ENCODE assay signal across 8 mouse cellular contexts in the genomic region with DNA sequence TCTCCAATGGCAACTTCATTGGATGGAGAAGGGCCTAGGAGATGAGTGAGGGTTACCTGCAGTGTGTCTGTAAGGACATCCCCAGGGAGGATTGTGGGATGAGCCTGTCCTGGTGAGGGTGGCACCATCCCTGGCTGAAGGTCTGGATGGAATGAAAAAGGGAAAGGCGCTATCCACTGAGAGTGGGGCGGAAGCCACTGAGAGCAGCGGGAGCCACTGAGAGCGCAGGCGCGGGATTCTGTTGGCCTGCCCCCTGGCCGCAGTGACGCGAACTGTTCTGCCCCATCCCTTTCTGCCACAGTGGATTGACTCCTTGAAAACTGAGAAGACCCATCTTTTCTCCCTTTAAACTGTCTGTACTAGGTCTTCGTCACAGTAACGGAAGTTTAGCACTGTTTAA.
DNase-seq lines count a peak whose midpoint lies in the region; ATAC-seq lines count a peak whose summit lies in the region.

No protein-coding gene starts in this region.

- intact Hi-C loops in heart, postnatal 10 days (cut with DNase I), result no loop called here

- no peak overlapping the region for H3K9ac ChIP-seq in heart, embryonic 14.5 days (ENCODE audit: low read length)
- no peak overlapping the region for H3K9ac ChIP-seq in forebrain, embryonic 13.5 days

- no peak for DNase-seq in heart, postnatal 10 days
- DNase-seq in ZHBTc4 (ENCODE audit: low read depth, low spot score), result peak; percentile 88
- DNase-seq in lung, postnatal 14 days, result peak; percentile 38
- DNase-seq in natural killer cell, adult 2 months (ENCODE audit: low spot score in 2 of 2), result no peak
- no peak for DNase-seq in urinary bladder, postnatal 14 days (ENCODE audit: low spot score)
- DNase-seq in right cerebral cortex, postnatal 36 days (ENCODE audit: low spot score in 2 of 2), result no peak

- H3K27ac ChIP-seq in heart, embryonic 14.5 days (replicated peaks in 1 of 2; ENCODE audit: control insufficient read depth in 1 of 2, insufficient read depth in 1 of 2, low read depth in 2 of 2, low read length in 2 of 2), result no peak overlapping the region
- H3K27ac ChIP-seq in forebrain, embryonic 13.5 days, result no peak overlapping the region

- no peak overlapping the region for H3K4me3 ChIP-seq in heart, embryonic 14.5 days (ENCODE audit: control insufficient read depth in 1 of 2, insufficient read depth in 1 of 2, low read depth in 1 of 2, low read length in 2 of 2)
- no peak overlapping the region for H3K4me3 ChIP-seq in forebrain, embryonic 13.5 days

- no peaks in the 10 kb centered on the region for H3K27me3 ChIP-seq in heart, embryonic 14.5 days (ENCODE audit: control insufficient read depth, insufficient read depth, low read length)
- no peaks in the 10 kb centered on the region for H3K27me3 ChIP-seq in forebrain, embryonic 13.5 days

- no peak for ATAC-seq in heart, embryonic 14.5 days (ENCODE audit: insufficient number of reproducible peaks, insufficient read depth, low FRiP score, low read depth)
- ATAC-seq in forebrain, embryonic 13.5 days, result peak; percentile 52; the same call in 1 of the 2 replicates

- H3K4me2 ChIP-seq in heart, embryonic 14.5 days (ENCODE audit: low read length), result peak overlapping the region; percentile 23; the same call in 1 of the 2 replicates
- H3K4me2 ChIP-seq in forebrain, embryonic 13.5 days, result peak overlapping the region; percentile 18; the same call in 1 of the 2 replicates

- H3K9me3 ChIP-seq in heart, embryonic 14.5 days (ENCODE audit: control insufficient read depth, low read length), result no peaks in the 10 kb centered on the region
- H3K9me3 ChIP-seq in forebrain, embryonic 13.5 days (replicated peaks), result no peaks in the 10 kb centered on the region

- 19% methylated on average over 11 of the region's 11 CpGs for WGBS in heart, embryonic 14.5 days
- 20% methylated on average over 11 of the region's 11 CpGs for WGBS in forebrain, embryonic 13.5 days

- H3K4me1 ChIP-seq in heart, embryonic 14.5 days (ENCODE audit: control insufficient read depth in 2 of 2, insufficient read depth in 2 of 2, low read length in 2 of 2), result peaks cover 0 to 2% of the 10 kb centered on the region in 2 experiments; a peak in 1 of 4 replicates
- peaks cover 8% of the 10 kb centered on the region for H3K4me1 ChIP-seq in forebrain, embryonic 13.5 days

- no peaks in the 10 kb centered on the region for H3K36me3 ChIP-seq in heart, embryonic 14.5 days (ENCODE audit: control insufficient read depth, insufficient read depth, low read length)
- no peaks in the 10 kb centered on the region for H3K36me3 ChIP-seq in forebrain, embryonic 13.5 days (ENCODE audit: poor library complexity, severe bottlenecking)

Comparison
In these comparisons a context has a peak if more than half of its experiments do, and no peak if none do; other contexts are left out.
1. DNase-seq: peak in ZHBTc4 (single experiment) and lung, postnatal 14 days (single experiment); none in heart, postnatal 10 days (0 of 2), natural killer cell, adult 2 months (0 of 2), urinary bladder, postnatal 14 days (single experiment) and right cerebral cortex, postnatal 36 days (0 of 2).